Mouse (Mus musculus) neutrophil, adult 5-6 weeks (primary cell): ENCODE data around the gene Erap1. TPM values are rescaled to one million over a fixed set of nuclear protein-coding genes. Genes with fewer than 3 reads are reported as not detected.
"Not testable (repeated sequence)": the region's sequence is repeated elsewhere in the genome, so short reads cannot be mapped to it uniquely, and the experiment has no call there.

Source experiments
- ATAC-seq: fragments of 151-379, 151-347 bp; 2 replicates; pipeline ENCODE4 v1.8.0; 2017; ENCODE audit warnings: mild to moderate bottlenecking, moderate TSS enrichment; ENCODE audit not compliant: insufficient number of reproducible peaks, poor library complexity, low FRiP score, severe bottlenecking; ENCODE audit errors: extremely low read depth
- total RNA-seq: library from RNA; stranded (forward); fragments of 200-1000 nt; gene quantifications from 2 replicates; pipeline ENCODE4 v1.2.3, GENCODE M21; 2017

Gene Erap1
- total RNA-seq = 58.9 and 62.6 TPM in 2 replicates

DNA sequence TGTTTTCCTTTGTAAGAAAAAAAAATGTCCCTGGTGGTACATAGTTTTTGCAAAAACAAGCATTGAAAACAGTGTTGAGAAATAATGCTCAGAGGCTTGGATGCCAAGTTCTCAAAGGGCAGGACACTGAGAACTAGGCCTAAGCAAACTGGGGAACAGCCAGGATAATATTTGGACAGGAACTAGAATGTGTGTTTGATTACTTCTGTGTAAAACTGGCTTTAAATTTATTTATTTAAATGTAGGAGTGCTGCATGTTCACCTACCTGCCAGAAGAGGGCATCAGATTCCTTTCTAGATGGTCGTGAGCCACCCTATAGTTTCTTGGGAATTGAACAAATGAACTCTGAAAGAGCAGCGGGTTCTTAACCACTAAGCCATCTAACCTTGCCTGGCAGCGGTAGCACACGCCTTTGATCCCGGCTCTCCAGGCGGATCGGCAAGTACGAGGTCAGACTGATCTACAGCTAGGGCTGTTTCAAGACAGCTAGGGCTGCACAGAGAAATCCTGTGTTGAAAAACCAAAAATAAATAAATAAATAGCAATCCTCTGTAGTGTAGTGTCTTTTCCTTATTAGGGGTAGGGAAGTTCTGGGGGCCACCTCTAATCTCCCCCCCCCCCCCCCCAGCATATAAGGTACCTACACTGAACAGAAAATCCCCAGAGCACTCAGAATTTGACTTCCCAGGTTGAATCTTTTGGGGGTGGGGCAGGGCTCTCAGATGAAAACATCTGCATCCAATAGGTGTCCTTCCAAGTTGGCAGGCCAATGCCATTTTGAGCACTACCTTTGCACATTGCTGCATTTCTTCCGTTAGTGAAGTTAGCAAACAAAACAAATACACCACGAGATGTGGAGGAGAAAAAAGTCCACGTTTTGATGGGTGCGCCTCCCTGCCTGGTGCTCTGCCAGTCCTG lies at the start of gene Erap1:
TSS of gene Erap1 (plus strand) at position 776 of the 919 bp plus-strand sequence.
- peak; percentile 66 for ATAC-seq

GRCm38 (mm10) chr13:74591401-74591821 lies 48.0 kb upstream of the Erap1 start:
- ATAC-seq = 0 out of 2 replicates have a peak, but pooled peaks have one; percentile 16

GRCm38 (mm10) chr13:74591828-74592227 lies 47.5 kb upstream of the Erap1 start:
- ATAC-seq = not testable (repeated sequence)

GRCm38 (mm10) chr13:74597022-74597421 lies 42.3 kb upstream of the Erap1 start:
- 0 out of 2 replicates have a peak, but pooled peaks have one; percentile 6 for ATAC-seq

DNA sequence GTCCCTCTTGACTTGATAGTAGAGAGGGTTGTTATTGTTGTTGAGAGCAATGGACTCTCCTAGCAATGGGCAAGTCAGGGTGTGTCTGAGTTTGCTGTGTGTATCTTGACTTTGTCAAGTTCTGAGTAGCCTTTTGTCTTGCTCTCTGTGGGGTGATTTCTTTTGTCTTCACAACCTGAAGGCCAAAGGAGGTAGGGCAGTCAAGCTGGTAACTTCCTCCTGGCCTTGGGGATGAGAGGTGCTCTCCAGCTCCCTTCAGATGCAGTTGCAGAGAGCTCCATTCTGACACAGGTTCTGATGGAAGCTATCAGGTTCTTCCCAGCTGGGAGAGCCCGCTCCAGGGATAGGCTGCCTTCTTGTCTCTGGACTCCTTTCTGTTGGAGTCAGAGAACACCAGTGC lies 37.6 kb upstream of the Erap1 start:
- ATAC-seq = not testable (repeated sequence)

- peak; percentile 92 for ATAC-seq
Observed at GRCm38 (mm10) chr13:74617163-74618019, 22.0 kb upstream of the Erap1 start.

DNA sequence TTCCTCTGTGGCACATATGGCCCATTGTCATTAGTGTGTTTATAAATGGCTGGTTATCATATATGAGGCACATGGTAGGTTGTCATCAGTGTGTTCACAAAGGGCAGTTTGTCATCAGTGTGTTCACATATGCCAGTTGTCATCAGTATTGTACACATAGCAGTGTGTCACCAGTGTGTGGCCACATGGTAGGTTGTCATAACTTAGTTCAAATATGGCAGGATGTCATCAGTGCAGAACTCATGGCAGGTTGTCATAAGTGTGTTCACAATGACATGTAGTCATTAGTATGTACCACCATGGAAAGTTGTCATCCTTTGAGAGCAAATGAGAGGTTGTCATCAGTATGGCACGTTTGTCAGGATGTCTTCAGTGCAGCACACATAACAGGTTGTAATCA lies 7.0 kb upstream of the Erap1 start:
- no peak for ATAC-seq

DNA sequence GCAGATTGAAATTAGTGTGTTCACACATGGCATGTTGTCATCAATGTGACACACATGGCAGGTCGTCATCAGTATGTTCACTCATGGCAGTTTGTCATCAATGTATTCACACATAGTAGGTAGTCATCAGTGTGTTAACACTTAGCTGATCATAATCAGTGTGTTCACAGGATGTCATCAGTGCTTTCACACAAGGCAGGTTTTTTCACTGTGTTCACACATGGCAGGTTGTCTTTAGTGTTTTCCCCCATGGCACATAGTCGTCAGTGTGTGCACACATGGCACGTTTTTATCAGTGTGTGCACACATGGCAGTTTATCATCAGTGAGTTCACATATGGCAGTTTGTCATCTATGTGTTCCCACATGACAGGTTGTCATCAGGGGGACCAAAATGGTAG lies 6.5 kb upstream of the Erap1 start:
- no peak for ATAC-seq

DNA sequence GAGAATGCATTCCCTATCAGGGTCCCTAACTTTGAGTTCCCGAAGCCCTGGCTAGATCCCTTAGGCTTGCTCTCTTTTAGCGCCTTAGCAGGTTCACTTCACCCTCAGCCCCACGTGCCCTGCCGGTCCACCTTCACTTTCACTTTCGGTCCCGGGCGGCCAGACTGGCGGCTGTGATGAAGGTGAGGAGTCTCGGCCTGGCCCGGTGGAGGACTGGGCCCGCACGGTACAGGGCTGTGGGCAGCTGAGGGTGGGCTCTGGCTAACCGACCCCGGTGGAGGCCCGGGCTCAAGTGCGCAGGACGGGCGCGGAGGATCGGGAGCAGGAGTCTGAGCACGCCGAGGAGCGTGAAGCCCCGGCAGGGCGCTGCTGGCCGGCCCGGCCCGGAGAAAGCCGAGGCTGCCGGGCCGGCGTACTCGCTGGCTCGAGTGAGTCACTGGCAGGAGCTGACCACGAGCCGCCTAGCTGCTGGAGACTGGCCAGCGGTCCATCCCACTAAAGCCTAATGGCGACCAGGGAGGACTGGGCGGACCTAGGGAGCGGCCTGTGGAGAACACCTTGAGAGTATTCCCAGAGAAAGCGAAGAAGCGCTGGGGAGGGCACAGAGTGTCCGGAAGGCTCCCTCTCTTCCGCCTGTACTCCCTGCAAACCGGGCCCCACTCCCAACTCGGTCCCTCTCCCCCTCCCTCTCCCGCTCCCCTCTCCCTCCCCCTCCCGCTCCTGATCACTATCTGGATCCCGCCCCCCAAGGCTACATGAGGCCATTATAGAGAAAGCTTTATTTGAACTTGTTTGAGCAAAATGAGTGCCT lies 549 bp downstream of the Erap1 start:
- ATAC-seq = peak; percentile 91

DNA sequence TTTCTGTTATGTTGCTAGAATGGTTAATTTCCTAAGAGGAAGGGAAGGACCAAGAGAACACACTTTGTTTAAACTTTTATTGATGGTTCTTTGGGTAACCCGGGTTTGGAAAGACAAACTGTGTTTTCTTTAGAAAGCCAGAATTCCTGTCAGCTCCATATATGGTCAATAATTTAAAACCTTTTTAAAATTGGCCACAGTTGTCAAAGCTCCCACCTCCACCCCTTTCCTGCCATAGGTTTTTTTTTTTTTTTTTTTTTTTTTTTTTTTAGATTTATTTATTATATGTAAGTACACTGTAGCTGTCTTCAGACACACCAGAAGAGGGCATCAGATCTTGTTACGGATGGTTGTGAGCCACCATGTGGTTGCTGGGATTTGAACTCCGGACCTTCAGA lies 1.2 kb downstream of the Erap1 start:
- ATAC-seq = not testable (repeated sequence)

- ATAC-seq = no peak
Observed at GRCm38 (mm10) chr13:74695497-74696193, 56.3 kb downstream of the Erap1 start.

DNA sequence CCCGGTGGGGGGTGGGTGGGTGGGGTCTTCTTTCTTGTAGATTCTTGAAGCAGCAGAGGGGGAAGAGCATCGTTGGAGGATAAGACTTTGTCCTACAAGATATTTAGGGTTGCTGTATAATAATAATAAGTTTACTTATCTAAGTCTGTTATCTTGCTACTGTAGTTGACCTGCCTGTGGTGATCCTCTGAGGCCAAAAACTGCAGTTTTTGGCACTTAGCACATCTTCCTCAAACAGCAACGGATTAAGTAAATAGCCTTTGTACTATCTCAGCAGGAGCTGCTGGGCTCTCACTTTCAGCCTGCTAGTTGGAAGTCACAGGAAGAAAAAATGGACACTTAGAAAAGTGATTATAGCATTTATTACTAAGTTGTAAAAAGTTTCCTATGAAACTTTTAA lies 56.9 kb downstream of the Erap1 start:
- ATAC-seq = no peak

DNA sequence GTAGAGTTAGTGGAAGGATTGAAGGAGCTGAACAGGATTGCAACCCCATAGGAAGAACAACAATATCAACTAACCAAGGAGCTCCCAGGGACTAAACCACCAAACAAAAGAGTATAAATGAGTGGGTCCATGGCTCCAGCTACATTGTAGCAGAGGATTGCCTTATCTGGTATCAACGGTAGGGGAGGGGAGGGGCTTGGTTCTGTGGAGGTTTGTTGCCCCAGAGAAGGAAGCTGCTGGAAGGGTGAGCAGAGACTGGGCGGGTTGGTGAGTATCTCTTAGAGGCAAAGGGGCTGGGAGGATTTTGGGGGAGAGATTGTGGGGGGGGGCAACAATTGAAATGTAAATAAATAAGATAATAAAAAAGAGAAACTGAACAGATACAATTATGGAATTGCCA lies 79.6 kb downstream of the Erap1 start:
- ATAC-seq = no peak

DNA sequence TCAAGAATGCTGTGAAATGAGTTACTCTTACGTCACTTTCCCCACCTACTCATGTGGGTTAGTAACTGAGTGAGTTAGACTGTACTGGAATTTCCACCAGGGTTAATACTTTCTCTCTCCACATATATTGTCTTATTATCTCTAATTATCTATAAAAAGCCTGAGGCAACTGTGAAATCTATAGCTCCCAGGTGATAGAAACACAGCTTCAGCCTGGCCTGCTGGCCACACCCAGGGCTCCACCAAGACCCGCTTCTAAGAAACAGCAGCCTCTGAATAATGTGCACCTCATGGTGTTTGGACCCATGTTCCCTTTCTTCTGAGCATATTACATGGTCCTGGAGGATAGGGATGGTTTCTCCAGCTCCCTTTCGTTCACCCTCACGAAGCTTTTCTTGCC lies 94.4 kb downstream of the Erap1 start:
- ATAC-seq = no peak

- ATAC-seq = no peak
Observed at GRCm38 (mm10) chr13:74735834-74736233, 96.5 kb downstream of the Erap1 start.

DNA sequence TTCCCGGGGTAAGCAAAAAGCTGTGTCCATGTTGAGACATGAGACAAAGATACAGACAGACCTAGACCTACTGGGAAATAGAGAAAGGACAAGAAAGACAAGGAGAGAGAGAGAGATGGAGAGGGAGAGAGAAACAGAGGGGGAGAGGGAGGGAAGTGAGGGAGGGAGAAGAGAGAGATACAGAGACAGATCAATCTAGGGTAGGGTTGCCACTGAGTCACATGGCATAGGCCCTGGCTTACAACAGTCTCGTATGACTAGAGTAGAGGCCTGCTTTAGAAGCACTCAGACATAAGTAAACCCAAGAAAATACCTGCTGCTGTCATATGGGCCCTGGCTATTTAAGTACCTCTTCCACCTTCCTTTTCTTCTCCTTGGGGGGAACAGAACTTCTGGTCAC lies 97.0 kb downstream of the Erap1 start:
- no peak for ATAC-seq
